Mouse (Mus musculus) hindbrain, embryonic 13.5 days (tissue): ENCODE measurements around the gene Col6a4. TPM values are rescaled to one million over a fixed set of nuclear protein-coding genes. Genes with fewer than 3 reads are reported as not detected.

Experiments used
- polyA plus RNA-seq: library from polyadenylated mRNA; unstranded; fragments of >200 nt; fragmentation: Nextera tagmentation; extraction: Ambion mirVana; gene quantifications from 2 replicates; pipeline ENCODE4 v1.2.1, GENCODE M21; 2015

The Col6a4 gene
- polyA plus RNA-seq, 1 experiment from 2014 or later, result 1.1 TPM

Other genes with a start within 250 kb of the Col6a4 start
- gene Col6a5, start 136.1 kb downstream of the Col6a4 start, polyA plus RNA-seq, result 0.10 TPM in 1 of 2 replicates, not detected in the other
- gene Glyctk, start 61.4 kb upstream of the Col6a4 start, polyA plus RNA-seq, result 5.4 and 5.7 TPM in 2 replicates
- gene Wdr82, start 74.1 kb upstream of the Col6a4 start, polyA plus RNA-seq, result 32.6 and 33.7 TPM in 2 replicates
- 16.6 and 19.0 TPM in 2 replicates for gene Ppm1m, start 103.0 kb upstream of the Col6a4 start, polyA plus RNA-seq
- gene Twf2, start 106.3 kb upstream of the Col6a4 start, polyA plus RNA-seq, result 53.5 and 53.9 TPM in 2 replicates
- 0.04 and 0.05 TPM in 2 replicates for gene Tlr9, start 125.8 kb upstream of the Col6a4 start, polyA plus RNA-seq
- 93.1 and 101 TPM in 2 replicates for gene Alas1, start 151.9 kb upstream of the Col6a4 start, polyA plus RNA-seq
- 8.9 and 9.2 TPM in 2 replicates for gene Poc1a, start 184.3 kb upstream of the Col6a4 start, polyA plus RNA-seq